Mouse (Mus musculus) E14TG2a.4 (cell line): ENCODE results near the gene Gpsm3.

Experiments
- CTCF ChIP-seq: conservative IDR thresholded peaks from 2 replicates; pipeline ENCODE4 v1.5.1; 2014; ENCODE audit warnings: low read length
- POU5F1 ChIP-seq: IDR thresholded peaks from 2 replicates; pipeline ENCODE4 v1.6.1; 2014; ENCODE audit warnings: low read length, borderline replicate concordance

- TF ChIP-seq CTCF = no peak
- TF ChIP-seq POU5F1 = no peak
These were observed 2.2 kb upstream of the Gpsm3 start for GRCm38 (mm10) chr17:34587423-34587811.
